Mouse (Mus musculus) limb, embryonic 13.5 days (tissue): ENCODE measurements around the gene Pcna. TPM values are rescaled to one million over a fixed set of nuclear protein-coding genes. Genes with fewer than 3 reads are reported as not detected.

ENCODE experiments used
- ATAC-seq: fragments of 200-750 bp; cut with Nextera tagmentation; 2 replicates; pipeline ENCODE4 v1.8.0; 2017; ENCODE audit warnings: low read depth, moderate number of reproducible peaks, moderate TSS enrichment; ENCODE audit not compliant: low FRiP score
- H3K27ac ChIP-seq: fragments of 300-500 bp; sonication (generic); 2 replicates; pipeline ENCODE4 v1.5.1; 2015; ENCODE audit warnings: inconsistent platforms, mild to moderate bottlenecking, moderate library complexity
- H3K27me3 ChIP-seq: fragments of 300-500 bp; sonication (generic); 2 replicates; pipeline ENCODE4 v1.6.1; 2015; ENCODE audit warnings: mild to moderate bottlenecking, inconsistent platforms
- H3K36me3 ChIP-seq: fragments of 300-500 bp; sonication (generic); 2 replicates; pipeline ENCODE4 v1.6.1; 2015; ENCODE audit warnings: inconsistent platforms, mild to moderate bottlenecking, moderate library complexity
- H3K4me1 ChIP-seq: fragments of 300-500 bp; sonication (generic); 2 replicates; pipeline ENCODE4 v1.6.1; 2015; ENCODE audit warnings: inconsistent platforms
- H3K4me2 ChIP-seq: fragments of 300-500 bp; sonication (generic); replicated peaks from 2 replicates; pipeline ENCODE4 v1.6.1; 2015; ENCODE audit warnings: inconsistent platforms, mild to moderate bottlenecking, moderate library complexity
- H3K4me3 ChIP-seq: fragments of 300-500 bp; sonication (generic); 2 replicates; pipeline ENCODE4 v1.5.1; 2015; ENCODE audit warnings: moderate library complexity, mild to moderate bottlenecking, inconsistent platforms
- H3K9ac ChIP-seq: fragments of 300-500 bp; sonication (generic); 2 replicates; pipeline ENCODE4 v1.6.1; 2015; ENCODE audit warnings: mild to moderate bottlenecking, inconsistent platforms
- H3K9me3 ChIP-seq: fragments of 300-500 bp; sonication (generic); 2 replicates; pipeline ENCODE4 v1.6.1; 2016; ENCODE audit warnings: inconsistent platforms
- WGBS: fragments of 180-500 bp; shearing (Covaris S2); methylation state at CpG from one replicate; pipeline ENCODE4 v1.1.7; 2015; 5-methylcytosine and 5-hydroxymethylcytosine counted together
- polyA plus RNA-seq: library from polyadenylated mRNA; unstranded; fragments of >200 nt; fragmentation: Nextera tagmentation; extraction: Ambion mirVana; gene quantifications from 2 replicates; pipeline ENCODE4 v1.2.1, GENCODE M21; 2015

Gene Pcna
- polyA plus RNA-seq, 1 experiment from 2014 or later = 252 TPM

DNA sequence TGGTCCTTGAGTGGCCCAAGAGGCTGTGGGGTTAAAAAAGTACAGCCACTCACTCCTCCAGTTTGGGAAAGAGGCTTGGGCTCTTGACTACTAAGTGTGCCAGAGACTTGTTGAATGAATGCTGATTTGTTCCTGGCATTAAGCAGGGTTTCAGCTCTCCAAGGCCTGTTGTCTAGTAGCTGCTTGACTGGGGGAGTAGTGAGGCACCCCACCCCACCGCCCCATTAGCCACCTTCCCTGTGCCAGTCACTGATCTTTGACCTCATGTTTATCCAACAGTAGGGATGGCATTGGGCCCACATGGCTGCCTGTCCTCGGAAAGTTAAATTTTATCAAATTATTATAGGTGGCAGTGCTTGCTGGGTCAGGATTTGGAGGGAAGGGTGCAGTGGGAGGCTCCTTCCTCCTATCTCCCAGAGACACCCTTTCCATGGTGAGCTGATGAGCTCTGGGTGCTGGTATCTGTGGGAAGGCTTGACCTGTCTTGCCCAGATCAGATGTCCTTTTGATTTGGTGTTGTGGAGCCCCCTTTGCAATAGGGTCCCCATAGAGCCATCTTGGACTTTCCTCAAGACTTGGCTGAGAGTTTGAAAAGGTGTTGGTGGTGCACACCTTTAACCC lies 17.3 kb upstream of the Pcna start:
- Histone ChIP-seq H3K36me3 (no peaks in the 10 kb centered on the region), H3K9ac (no peak overlapping the region), H3K4me3 (no peak overlapping the region), H3K27me3 (no peaks in the 10 kb centered on the region), H3K27ac (no peak overlapping the region), H3K9me3 (no peaks in the 10 kb centered on the region), H3K4me1 (no peaks in the 10 kb centered on the region), H3K4me2 (no peak overlapping the region)
- ATAC-seq = no peak
- 88% methylated on average over 2 of the region's 2 CpGs for WGBS

DNA sequence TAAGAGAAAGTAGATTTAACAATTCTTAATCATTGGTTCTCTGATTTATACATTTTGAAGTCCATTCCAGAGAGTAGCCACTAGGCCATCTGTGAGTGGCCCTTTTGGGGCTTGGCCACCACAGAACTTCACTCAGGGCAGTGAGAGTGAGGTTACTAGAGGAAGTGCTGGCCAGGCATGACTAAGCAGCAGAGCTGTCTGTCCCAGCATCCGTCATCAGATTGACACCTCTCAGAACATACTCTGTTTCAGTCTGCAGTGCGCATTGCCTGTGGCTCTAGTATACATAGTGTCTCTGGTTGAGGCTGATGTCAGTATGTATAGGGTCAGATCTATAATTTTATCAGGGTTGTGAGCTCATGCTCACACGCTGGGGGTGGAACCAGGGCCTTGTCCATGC lies 16.1 kb upstream of the Pcna start:
- Histone ChIP-seq H3K4me1 (peaks cover 8% of the 10 kb centered on the region), H3K9me3 (no peaks in the 10 kb centered on the region), H3K36me3 (no peaks in the 10 kb centered on the region), H3K4me2 (no peak overlapping the region), H3K27ac (no peak overlapping the region), H3K9ac (no peak overlapping the region), H3K4me3 (no peak overlapping the region), H3K27me3 (no peaks in the 10 kb centered on the region)
- 81% methylated on average over 3 of the region's 3 CpGs for WGBS
- ATAC-seq = no peak

DNA sequence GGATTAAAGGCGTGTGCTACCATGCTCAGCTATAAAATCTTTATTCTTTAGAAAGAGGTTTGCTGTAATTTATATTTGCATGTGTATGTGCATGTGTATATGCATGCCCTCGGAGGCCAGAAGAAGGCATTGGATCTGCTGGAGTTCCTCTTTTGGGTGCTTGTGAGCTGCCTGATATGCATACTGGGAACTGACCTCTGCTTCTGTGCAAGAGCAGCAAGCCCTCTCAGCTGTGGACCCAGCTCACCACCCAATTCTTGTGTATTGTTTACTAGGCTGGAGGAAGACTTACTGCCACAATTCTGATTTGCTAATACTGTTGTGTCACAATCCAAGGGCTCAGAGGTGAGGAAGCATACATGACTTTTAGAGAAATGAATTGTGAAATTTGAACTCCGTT lies 13.0 kb upstream of the Pcna start:
- ATAC-seq = no peak
- no peak overlapping the region for H3K9ac ChIP-seq
- no peak overlapping the region for H3K4me2 ChIP-seq
- no peaks in the 10 kb centered on the region for H3K36me3 ChIP-seq
- 95% methylated on average over 3 of the region's 3 CpGs for WGBS
- no peak overlapping the region for H3K4me3 ChIP-seq
- no peak overlapping the region for H3K27ac ChIP-seq
- H3K4me1 ChIP-seq = peaks cover 14% of the 10 kb centered on the region
- H3K9me3 ChIP-seq = no peaks in the 10 kb centered on the region
- H3K27me3 ChIP-seq = no peaks in the 10 kb centered on the region

DNA sequence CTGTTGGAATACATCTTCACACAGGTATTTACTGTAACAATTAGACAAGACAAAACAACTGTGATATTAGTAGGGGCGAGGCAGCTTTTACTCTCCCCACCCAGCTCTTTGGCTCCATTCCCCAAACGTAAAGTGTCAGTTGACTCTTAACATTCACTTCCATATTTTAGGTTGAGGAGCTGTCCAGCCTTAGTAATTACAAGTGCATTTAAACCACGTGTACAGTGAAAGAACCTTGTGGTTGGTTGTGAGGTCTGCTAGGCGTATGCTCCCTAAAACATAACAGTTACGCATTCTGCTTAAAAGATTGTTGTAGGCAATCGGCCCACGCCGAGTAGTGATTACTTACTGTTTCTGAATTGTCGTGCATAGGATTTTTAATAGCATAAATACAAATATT lies 12.1 kb upstream of the Pcna start:
- Histone ChIP-seq H3K27me3 (no peaks in the 10 kb centered on the region), H3K4me3 (0 out of 2 replicates have a peak overlapping the region, but pooled peaks have one; percentile 92), H3K9ac (no peak overlapping the region), H3K9me3 (no peaks in the 10 kb centered on the region), H3K4me1 (peaks cover 14% of the 10 kb centered on the region), H3K4me2 (peak overlapping the region; percentile 75; the same call in 1 of the 2 replicates), H3K27ac (no peak overlapping the region), H3K36me3 (no peaks in the 10 kb centered on the region)
- WGBS = 81% methylated on average over 9 of the region's 9 CpGs
- no peak for ATAC-seq

DNA sequence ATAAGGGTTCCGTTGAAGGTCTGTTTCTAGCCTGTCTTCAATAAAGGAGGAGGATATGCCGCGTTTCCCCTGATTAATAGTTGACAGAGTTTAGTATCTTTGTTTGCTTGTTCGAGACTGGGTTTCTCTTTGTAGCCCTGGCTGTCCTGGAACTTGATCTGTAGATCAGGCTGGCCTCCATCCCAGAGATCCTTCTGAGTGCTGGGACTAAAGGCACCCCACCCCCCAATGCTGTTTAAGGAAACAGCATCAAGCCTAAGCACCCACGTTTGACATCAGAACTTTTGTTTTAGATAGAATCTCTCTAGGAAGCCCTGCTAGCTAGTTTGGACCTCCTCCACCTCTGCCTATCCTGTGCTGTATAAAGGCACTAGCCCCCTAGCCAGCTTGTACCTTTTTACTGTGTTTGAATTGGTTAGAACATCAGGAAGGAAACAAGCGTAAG lies 11.2 kb upstream of the Pcna start:
- Histone ChIP-seq H3K4me2 (peak overlapping the region; percentile 75), H3K27me3 (no peaks in the 10 kb centered on the region), H3K4me3 (peak overlapping the region; percentile 92), H3K4me1 (peaks cover 14% of the 10 kb centered on the region), H3K27ac (no peak overlapping the region), H3K36me3 (no peaks in the 10 kb centered on the region), H3K9me3 (no peaks in the 10 kb centered on the region), H3K9ac (peak overlapping the region; percentile 91)
- no peak for ATAC-seq
- WGBS = 17% methylated on average over 6 of the region's 6 CpGs

DNA sequence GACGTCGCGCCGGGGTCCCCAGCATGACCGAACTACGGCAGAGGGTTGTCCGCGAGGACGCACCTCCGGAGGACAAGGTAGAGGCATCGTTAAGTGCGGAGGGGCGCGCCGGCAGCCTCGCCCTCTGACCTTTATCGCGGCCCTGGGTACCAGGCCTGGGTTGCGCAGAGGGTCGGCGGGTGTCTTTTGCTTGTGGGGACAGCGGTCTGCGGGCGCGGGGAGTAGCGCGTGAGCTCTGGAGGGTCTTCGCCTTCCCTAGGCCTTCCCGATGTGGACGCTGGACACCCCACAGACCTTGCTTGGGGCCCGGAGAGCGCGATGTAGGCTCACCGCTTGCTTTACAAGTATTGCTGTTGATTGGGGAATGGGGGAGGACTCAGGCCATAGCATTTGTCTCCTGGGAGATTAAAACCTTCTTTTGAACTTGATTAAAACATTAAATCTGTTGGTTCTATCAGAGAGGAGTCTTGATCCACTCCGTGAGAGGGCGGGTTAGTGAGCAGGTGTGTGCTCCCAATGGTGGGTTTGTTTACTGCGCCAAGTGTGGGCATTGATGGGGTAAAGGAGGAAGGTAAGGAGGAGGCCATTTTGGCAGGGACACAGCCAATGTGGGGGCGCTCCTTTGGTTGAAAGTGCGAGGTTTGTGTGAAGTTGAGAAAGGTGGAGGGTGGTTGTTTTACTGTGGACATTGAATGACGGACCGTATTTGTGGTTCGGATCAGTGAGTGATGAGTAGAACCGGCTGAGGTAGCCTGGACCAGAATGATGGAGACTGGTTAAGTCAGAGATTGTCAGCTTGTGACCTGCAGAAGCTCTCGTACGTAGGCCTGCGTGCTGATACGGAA lies 10.5 kb upstream of the Pcna start:
- H3K27me3 ChIP-seq = no peaks in the 10 kb centered on the region
- peak overlapping the region; percentile 75 for H3K4me2 ChIP-seq
- H3K4me3 ChIP-seq = peak overlapping the region; percentile 92
- H3K4me1 ChIP-seq = peaks cover 14% of the 10 kb centered on the region
- peak overlapping the region; percentile 91 for H3K9ac ChIP-seq
- H3K27ac ChIP-seq = peak overlapping the region; percentile 69
- no peaks in the 10 kb centered on the region for H3K9me3 ChIP-seq
- ATAC-seq = no peak; the same call in 1 of the 2 replicates
- under 1% methylated on average over 47 of the region's 47 CpGs for WGBS
- no peaks in the 10 kb centered on the region for H3K36me3 ChIP-seq

DNA sequence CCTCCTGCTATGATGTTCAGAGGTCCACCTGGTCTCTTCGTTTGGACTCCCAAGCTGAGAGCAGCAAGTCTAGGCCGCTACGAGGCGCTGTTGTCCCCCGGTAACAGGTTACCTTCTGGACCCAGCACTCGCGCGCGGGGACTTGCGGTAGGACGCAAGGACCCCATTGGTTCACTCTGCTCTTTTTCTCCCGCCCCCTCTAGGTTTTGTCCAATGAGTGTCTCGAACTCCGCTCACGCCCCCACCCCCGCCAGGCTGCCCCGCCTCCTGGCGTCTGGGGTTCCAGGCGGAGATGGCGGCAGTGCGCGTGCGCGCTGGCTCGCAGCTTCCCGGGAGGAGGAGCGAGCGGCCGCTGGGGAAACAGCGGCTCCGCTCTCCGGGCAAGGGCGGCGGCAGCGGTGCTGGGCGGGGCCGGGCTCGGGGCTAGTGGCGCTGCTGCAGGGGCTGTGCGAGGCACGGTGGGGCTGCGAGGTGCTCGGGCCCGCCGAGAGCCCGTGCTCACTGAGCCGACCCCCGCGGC lies 9.8 kb upstream of the Pcna start, which contains the start of gene Cds2:
Gene Cds2 (plus strand): TSS at position 270 of the 520 bp plus-strand sequence.
- H3K4me3 ChIP-seq = peak within 1 kb of the TSS; percentile 92
- peak; percentile 99 for ATAC-seq
- H3K9ac ChIP-seq = peak within 1 kb of the TSS; percentile 91
- H3K4me2 ChIP-seq = peak within 1 kb of the TSS; percentile 75
- peaks cover 14% of the 10 kb centered on the region for H3K4me1 ChIP-seq
- WGBS = 0% methylated on average over 37 of the region's 49 CpGs
- no peaks in the 10 kb centered on the region for H3K27me3 ChIP-seq
- no peaks in the 10 kb centered on the region for H3K9me3 ChIP-seq
- peak within 1 kb of the TSS; percentile 69 for H3K27ac ChIP-seq
- no peaks in the 10 kb centered on the region for H3K36me3 ChIP-seq

DNA sequence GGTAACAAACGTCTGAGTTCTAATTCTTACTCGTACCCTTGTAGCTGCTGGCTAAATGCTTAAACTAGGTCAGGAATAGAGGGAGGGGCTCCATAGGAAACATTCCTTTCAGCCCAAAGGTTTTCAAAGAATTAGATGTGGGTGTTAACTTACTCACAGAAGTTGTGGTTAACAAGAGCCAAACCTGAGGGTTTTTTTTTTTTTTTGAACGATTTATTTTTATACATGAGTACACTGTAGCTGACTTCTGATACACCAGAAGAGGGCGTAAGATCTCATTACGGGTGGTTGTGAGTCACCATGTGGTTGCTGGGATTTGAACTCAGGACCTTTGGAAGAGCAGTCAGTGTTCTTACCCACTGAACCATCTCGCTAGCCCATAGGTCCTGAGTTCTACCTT lies 9.1 kb upstream of the Pcna start:
- Histone ChIP-seq H3K36me3 (no peaks in the 10 kb centered on the region), H3K27me3 (no peaks in the 10 kb centered on the region), H3K4me1 (peaks cover 14% of the 10 kb centered on the region), H3K27ac (no peak overlapping the region), H3K4me2 (peak overlapping the region; percentile 75; the same call in 1 of the 2 replicates), H3K9me3 (no peaks in the 10 kb centered on the region), H3K9ac (no peak overlapping the region), H3K4me3 (no peak overlapping the region)
- WGBS = 74% methylated on average over 6 of the region's 6 CpGs
- ATAC-seq = no peak

DNA sequence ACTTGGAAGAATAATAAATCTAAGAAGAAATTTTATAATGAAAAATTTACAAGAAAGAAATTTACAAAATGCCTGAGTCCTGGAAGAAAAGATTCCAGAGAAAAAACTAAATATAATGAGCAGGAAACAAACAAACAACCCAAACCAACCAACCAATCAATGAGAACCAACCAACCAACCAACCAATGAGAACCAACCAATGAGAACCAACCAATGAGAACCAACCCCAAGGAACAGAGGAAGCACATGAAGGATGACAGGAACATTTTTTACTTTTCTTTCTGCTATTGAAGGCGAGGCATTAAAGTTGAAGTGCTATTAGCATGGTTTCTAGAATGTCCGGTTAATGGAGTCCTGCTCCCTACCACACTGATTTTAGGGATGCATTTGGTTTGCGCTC lies 7.5 kb upstream of the Pcna start:
- Histone ChIP-seq H3K4me3 (no peak overlapping the region), H3K36me3 (no peaks in the 10 kb centered on the region), H3K9me3 (no peaks in the 10 kb centered on the region), H3K9ac (no peak overlapping the region), H3K27me3 (no peaks in the 10 kb centered on the region), H3K4me2 (no peak overlapping the region), H3K4me1 (peaks cover 14% of the 10 kb centered on the region), H3K27ac (no peak overlapping the region)
- no peak for ATAC-seq
- 94% methylated on average over 3 of the region's 3 CpGs for WGBS

DNA sequence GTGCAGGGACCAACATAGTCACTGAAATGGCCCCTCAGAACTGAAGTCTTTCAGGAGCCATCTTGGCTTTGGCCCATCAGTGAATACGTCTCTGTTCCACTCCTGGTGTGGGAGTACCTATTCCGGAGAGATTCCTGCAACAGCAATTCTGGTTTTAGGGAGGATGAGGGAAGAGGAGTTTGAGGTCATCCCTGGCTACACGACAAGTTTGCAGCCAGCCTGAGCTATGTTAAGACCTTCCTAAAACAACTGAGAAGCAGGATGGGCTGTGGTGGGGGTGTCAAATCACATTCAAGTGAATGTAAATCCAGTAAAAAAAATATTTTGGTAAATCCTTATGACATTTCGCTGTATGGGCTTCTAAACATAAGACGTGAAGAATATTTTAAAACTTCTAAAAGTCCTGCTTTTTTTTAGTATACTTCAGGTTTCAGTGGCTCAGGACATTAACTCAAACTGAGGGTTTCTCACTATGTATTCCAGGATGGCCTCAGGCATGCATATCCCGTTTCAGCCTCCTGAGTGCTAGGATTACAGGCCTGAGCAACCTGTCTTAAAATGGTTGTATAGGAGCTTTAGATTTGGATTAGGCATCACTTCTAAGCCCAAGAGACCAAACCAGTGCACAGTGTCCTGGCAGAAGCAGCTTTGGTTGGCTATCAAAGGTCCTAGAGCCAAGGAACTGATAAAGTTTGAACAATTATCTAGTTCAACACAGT lies 4.4 kb upstream of the Pcna start:
- 91% methylated on average over 6 of the region's 6 CpGs for whole genome bisulfite sequencing

DNA sequence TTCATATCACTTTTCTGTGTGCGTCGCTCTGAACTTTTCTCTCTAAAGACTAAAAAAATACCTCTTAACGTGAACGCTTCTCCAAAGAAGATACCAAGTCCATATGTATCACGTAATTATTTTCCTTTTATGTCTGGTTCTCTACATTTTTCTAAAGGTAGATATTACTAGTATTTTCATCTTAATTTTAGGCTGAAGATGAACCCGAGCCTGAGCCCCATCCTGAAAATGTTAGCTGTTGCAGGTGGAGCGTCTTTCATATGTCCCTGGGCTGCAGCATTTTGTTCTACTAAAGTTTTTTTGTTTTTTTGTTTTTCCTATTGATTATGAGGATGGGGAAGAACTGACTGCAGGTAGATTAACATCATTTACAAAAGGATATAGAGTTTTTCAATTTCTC lies 489 bp upstream of the Pcna start:
- H3K9me3 ChIP-seq = no peaks in the 10 kb centered on the region
- H3K27ac ChIP-seq = peak overlapping the region; percentile 77
- H3K4me2 ChIP-seq = peak overlapping the region; percentile 79
- H3K9ac ChIP-seq = peak overlapping the region; percentile 75
- H3K36me3 ChIP-seq = peaks cover 21% of the 10 kb centered on the region
- no peak for ATAC-seq
- peak overlapping the region; percentile 67 for H3K4me3 ChIP-seq
- 2% methylated on average over 7 of the region's 7 CpGs for WGBS
- no peaks in the 10 kb centered on the region for H3K27me3 ChIP-seq
- H3K4me1 ChIP-seq = peaks cover 27% of the 10 kb centered on the region

More for the DNA sequence above, 4.4 kb upstream of the Pcna start:
- H3K27me3 ChIP-seq = no peaks in the 10 kb centered on the region
- no peaks in the 10 kb centered on the region for H3K36me3 ChIP-seq
- 0 out of 2 replicates have a peak, but pooled peaks cover 4% of the 10 kb centered on the region for H3K4me1 ChIP-seq
- H3K9me3 ChIP-seq = no peaks in the 10 kb centered on the region
- H3K4me3 ChIP-seq = no peak overlapping the region
- H3K9ac ChIP-seq = no peak overlapping the region
- ATAC-seq = no peak
- H3K27ac ChIP-seq = no peak overlapping the region
- H3K4me2 ChIP-seq = no peak overlapping the region

DNA sequence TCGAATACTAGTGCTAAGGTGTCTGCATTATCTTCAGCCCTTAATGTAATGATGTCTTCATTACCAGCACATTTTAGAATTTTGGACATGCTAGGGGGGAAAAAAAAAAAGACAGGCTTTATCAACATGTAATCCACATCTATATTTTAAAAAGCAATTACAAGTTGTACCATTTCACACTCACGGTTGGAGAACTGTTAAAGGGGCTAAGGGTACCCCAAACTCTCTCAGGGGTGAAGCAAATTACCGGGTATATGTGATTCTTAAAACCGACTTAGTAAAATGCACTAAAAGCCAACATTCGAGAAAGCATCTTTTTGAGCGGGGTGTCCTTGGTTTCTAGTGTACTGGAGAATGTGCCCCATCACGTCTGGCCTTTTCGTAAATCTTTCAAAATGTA lies 1.2 kb downstream of the Pcna start:
- ATAC-seq = no peak
- Histone ChIP-seq H3K9ac (peak overlapping the region; percentile 75), H3K27me3 (no peaks in the 10 kb centered on the region), H3K4me2 (peak overlapping the region; percentile 79), H3K9me3 (no peaks in the 10 kb centered on the region), H3K4me1 (peaks cover 38% of the 10 kb centered on the region), H3K36me3 (peaks cover 25% of the 10 kb centered on the region), H3K27ac (peak overlapping the region; percentile 76; the same call in 1 of the 2 replicates), H3K4me3 (peak overlapping the region; percentile 67)
- WGBS = 7% methylated on average over 8 of the region's 8 CpGs
